Mouse (Mus musculus) v-Abl transformed pro-B cells (cell line): Measurements from ENCODE around the gene BC030867.

Source experiments
- in situ Hi-C, 2 experiments: fragments of 400-800 bp; cut with MboI; formaldehyde crosslinking; loops; one replicate each; pipeline ENCODE4 v1.15.1; 2025; ENCODE audit not compliant: unreplicated experiment in 2 of 2

The BC030867 gene

GRCm38 (mm10) chr11:102284501-102285094 is 35.9 kb downstream of the BC030867 start, which contains the start of gene Tmub2:
Gene Tmub2 (plus strand): TSS chr11:102284931.
- in situ Hi-C loops, result no loop called here

GRCm38 (mm10) chr11:102285095-102285834 is 36.6 kb downstream of the BC030867 start:
- in situ Hi-C loops, result no loop called here

- in situ Hi-C loops, result no loop called here
Measured at GRCm38 (mm10) chr11:102287485-102287884, 38.8 kb downstream of the BC030867 start.

GRCm38 (mm10) chr11:102288027-102288804 is 39.5 kb downstream of the BC030867 start:
- in situ Hi-C loops, result no loop called here

GRCm38 (mm10) chr11:102288913-102289312 is 40.2 kb downstream of the BC030867 start:
- in situ Hi-C loops, result no loop called here

GRCm38 (mm10) chr11:102289511-102290100 is 40.9 kb downstream of the BC030867 start:
- in situ Hi-C loops, result loop anchor here in 1 of 2 experiments (10.0 kb wide), 1 partner anchor 265 kb away; the partner anchor contains the start of gene Gpatch8

- in situ Hi-C loops, result loop anchor here in 1 of 2 experiments (10.0 kb wide), 1 partner anchor 265 kb away; the partner anchor contains the start of gene Gpatch8
Measured at GRCm38 (mm10) chr11:102290141-102290540, 41.5 kb downstream of the BC030867 start.

GRCm38 (mm10) chr11:102291051-102291535 is 42.4 kb downstream of the BC030867 start:
- in situ Hi-C loops, result loop anchor here in 1 of 2 experiments (10.0 kb wide), 1 partner anchor 264 kb away; the partner anchor contains the start of gene Gpatch8

GRCm38 (mm10) chr11:102293971-102294370 is 45.3 kb downstream of the BC030867 start:
- in situ Hi-C loops, result loop anchor here in 1 of 2 experiments (10.0 kb wide), 1 partner anchor 261 kb away; the partner anchor contains the start of gene Gpatch8

- in situ Hi-C loops, result loop anchor here in 1 of 2 experiments (10.0 kb wide), 1 partner anchor 260 kb away; the partner anchor contains the start of gene Gpatch8
Measured at GRCm38 (mm10) chr11:102294416-102294815, 45.7 kb downstream of the BC030867 start.

GRCm38 (mm10) chr11:102294887-102295597 is 46.4 kb downstream of the BC030867 start:
- in situ Hi-C loops, result loop anchor here in 1 of 2 experiments (10.0 kb wide), 1 partner anchor 260 kb away; the partner anchor contains the start of gene Gpatch8

- in situ Hi-C loops, result loop anchor here in 1 of 2 experiments (10.0 kb wide), 1 partner anchor 259 kb away; the partner anchor contains the start of gene Gpatch8
Measured at GRCm38 (mm10) chr11:102295598-102296471, 47.2 kb downstream of the BC030867 start.

GRCm38 (mm10) chr11:102296491-102297472 is 48.1 kb downstream of the BC030867 start, which contains the start of gene Atxn7l3:
Gene Atxn7l3 (minus strand): TSS chr11:102296631.
- in situ Hi-C loops, result loop anchor here in 1 of 2 experiments (10.0 kb wide), 1 partner anchor 258 kb away; the partner anchor contains the start of gene Gpatch8

- in situ Hi-C loops, result loop anchor here in 1 of 2 experiments (10.0 kb wide), 1 partner anchor 257 kb away; the partner anchor contains the start of gene Gpatch8
Measured at GRCm38 (mm10) chr11:102297577-102298556, 49.2 kb downstream of the BC030867 start.

- in situ Hi-C loops, result loop anchor here (5.0 to 10.0 kb wide), 3 partner anchors 112 to 255 kb away; partner anchors contain the start of genes Gpatch8 (in 1 of the 2) and Grn (in 1 of the 2)
Measured at GRCm38 (mm10) chr11:102299839-102300238, 51.2 kb downstream of the BC030867 start.
